Mouse (Mus musculus): ENCODE measurements around the gene Cmtm2b. TPM values are rescaled to one million over a fixed set of nuclear protein-coding genes. Genes with fewer than 3 reads are reported as not detected.
"Not testable (repeated sequence)": the region's sequence is repeated elsewhere in the genome, so short reads cannot be mapped to it uniquely, and the experiment has no call there.

The Cmtm2b gene
- not detected in 2 replicates for polyA plus RNA-seq (2015; fragmentation: Nextera tagmentation; extraction: Ambion mirVana)

DNA sequence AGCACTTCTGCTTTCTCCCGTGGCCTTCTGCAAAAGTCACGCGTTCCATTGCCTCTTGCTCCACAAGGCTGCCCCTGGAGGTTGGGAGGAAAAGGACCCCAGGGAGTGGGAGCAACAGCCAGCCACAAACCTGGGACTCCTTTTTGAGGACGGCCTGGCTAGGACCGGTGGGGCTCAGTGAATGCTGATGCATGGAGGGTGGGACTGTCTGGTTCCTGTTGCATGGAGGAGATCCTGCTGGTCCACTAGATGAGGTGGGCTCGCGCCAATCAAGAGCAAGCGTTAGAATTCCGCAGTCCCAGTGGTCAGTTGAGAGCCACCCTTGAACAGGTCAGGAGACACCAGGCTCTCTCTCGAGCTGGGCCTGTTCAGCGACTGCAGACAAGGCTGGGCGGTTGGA, at the start of gene Cmtm2b:
Gene Cmtm2b (plus strand): TSS at position 301 of the 400 bp plus-strand sequence.
- not testable (repeated sequence) for H3K9me3 ChIP-seq (ENCODE audit: control insufficient read depth); H3K27me3 ChIP-seq (replicated peaks; ENCODE audit: control insufficient read depth, insufficient read depth, low read length); H3K4me3 ChIP-seq (ENCODE audit: low read depth, low read length); H3K4me2 ChIP-seq (replicated peaks; ENCODE audit: low read depth); H3K36me3 ChIP-seq (ENCODE audit: control insufficient read depth, insufficient read depth); H3K9ac ChIP-seq (ENCODE audit: low read depth, low read length); H3K4me1 ChIP-seq (replicated peaks; ENCODE audit: control insufficient read depth, insufficient read depth, low read length); ATAC-seq; H3K27ac ChIP-seq (ENCODE audit: low read depth, low read length)
- 85% methylated on average over 12 of the region's 12 CpGs for WGBS

- 88% methylated on average over 12 of the region's 12 CpGs for WGBS
- not testable (repeated sequence) for H3K9ac ChIP-seq (ENCODE audit: low read depth, low read length); ATAC-seq; H3K27me3 ChIP-seq (replicated peaks; ENCODE audit: control insufficient read depth, insufficient read depth, low read length); H3K4me3 ChIP-seq (ENCODE audit: low read depth, low read length); H3K27ac ChIP-seq (ENCODE audit: low read depth, low read length); H3K36me3 ChIP-seq (ENCODE audit: control insufficient read depth, insufficient read depth); H3K4me1 ChIP-seq (replicated peaks; ENCODE audit: control insufficient read depth, insufficient read depth, low read length); H3K9me3 ChIP-seq (ENCODE audit: control insufficient read depth); H3K4me2 ChIP-seq (replicated peaks; ENCODE audit: low read depth)
These were observed 28.9 kb upstream of the Cmtm2b start, which contains the start of gene Cmtm2a for GRCm38 (mm10) chr8:104293081-104293480. Cmtm2a (minus strand) TSS chr8:104293181.

GRCm38 (mm10) chr8:104294396-104294795, 27.6 kb upstream of the Cmtm2b start:
- Histone ChIP-seq H3K9ac (ENCODE audit: low read depth, low read length) (no peak overlapping the region), H3K36me3 (ENCODE audit: control insufficient read depth, insufficient read depth) (no peaks in the 10 kb centered on the region), H3K4me1 (replicated peaks; ENCODE audit: control insufficient read depth, insufficient read depth, low read length) (no peaks in the 10 kb centered on the region), H3K9me3 (ENCODE audit: control insufficient read depth) (no peaks in the 10 kb centered on the region), H3K27ac (ENCODE audit: low read depth, low read length) (no peak overlapping the region), H3K4me2 (replicated peaks; ENCODE audit: low read depth) (no peak overlapping the region), H3K27me3 (replicated peaks; ENCODE audit: control insufficient read depth, insufficient read depth, low read length) (no peaks in the 10 kb centered on the region), H3K4me3 (ENCODE audit: low read depth, low read length) (no peak overlapping the region)
- no peak for ATAC-seq
- no peak for TF ChIP-seq CTCF (IDR thresholded peaks at IDR 0.05; ENCODE audit: low read depth)
- 65% methylated on average over 1 of the region's 1 CpGs for WGBS

GRCm38 (mm10) chr8:104301577-104301976, 20.5 kb upstream of the Cmtm2b start:
- not testable (repeated sequence) for H3K27me3 ChIP-seq (replicated peaks; ENCODE audit: control insufficient read depth, insufficient read depth, low read length); H3K9ac ChIP-seq (ENCODE audit: low read depth, low read length); ATAC-seq; H3K27ac ChIP-seq (ENCODE audit: low read depth, low read length); H3K36me3 ChIP-seq (ENCODE audit: control insufficient read depth, insufficient read depth); H3K9me3 ChIP-seq (ENCODE audit: control insufficient read depth); H3K4me3 ChIP-seq (ENCODE audit: low read depth, low read length); H3K4me1 ChIP-seq (replicated peaks; ENCODE audit: control insufficient read depth, insufficient read depth, low read length); H3K4me2 ChIP-seq (replicated peaks; ENCODE audit: low read depth)
- WGBS, result 32% methylated on average over 3 of the region's 3 CpGs

GRCm38 (mm10) chr8:104302536-104302935, 19.5 kb upstream of the Cmtm2b start:
- not testable (repeated sequence) for H3K4me1 ChIP-seq (replicated peaks; ENCODE audit: control insufficient read depth, insufficient read depth, low read length); H3K27ac ChIP-seq (ENCODE audit: low read depth, low read length); H3K27me3 ChIP-seq (replicated peaks; ENCODE audit: control insufficient read depth, insufficient read depth, low read length); H3K9me3 ChIP-seq (ENCODE audit: control insufficient read depth); H3K9ac ChIP-seq (ENCODE audit: low read depth, low read length); ATAC-seq; H3K4me3 ChIP-seq (ENCODE audit: low read depth, low read length); H3K4me2 ChIP-seq (replicated peaks; ENCODE audit: low read depth); H3K36me3 ChIP-seq (ENCODE audit: control insufficient read depth, insufficient read depth)
- WGBS, result 93% methylated on average over 4 of the region's 4 CpGs

GRCm38 (mm10) chr8:104304962-104305361, 17.1 kb upstream of the Cmtm2b start:
- no peak overlapping the region for H3K9ac ChIP-seq (ENCODE audit: low read depth, low read length)
- H3K9me3 ChIP-seq (ENCODE audit: control insufficient read depth), result no peaks in the 10 kb centered on the region
- no peaks in the 10 kb centered on the region for H3K27me3 ChIP-seq (replicated peaks; ENCODE audit: control insufficient read depth, insufficient read depth, low read length)
- H3K4me2 ChIP-seq (replicated peaks; ENCODE audit: low read depth), result no peak overlapping the region
- H3K4me1 ChIP-seq (replicated peaks; ENCODE audit: control insufficient read depth, insufficient read depth, low read length), result no peaks in the 10 kb centered on the region
- H3K27ac ChIP-seq (ENCODE audit: low read depth, low read length), result no peak overlapping the region
- TF ChIP-seq CTCF (IDR thresholded peaks at IDR 0.05; ENCODE audit: low read depth), result no peak
- H3K36me3 ChIP-seq (ENCODE audit: control insufficient read depth, insufficient read depth), result no peaks in the 10 kb centered on the region
- no peak overlapping the region for H3K4me3 ChIP-seq (ENCODE audit: low read depth, low read length)
- 85% methylated on average over 11 of the region's 11 CpGs for WGBS
- no peak for ATAC-seq

DNA sequence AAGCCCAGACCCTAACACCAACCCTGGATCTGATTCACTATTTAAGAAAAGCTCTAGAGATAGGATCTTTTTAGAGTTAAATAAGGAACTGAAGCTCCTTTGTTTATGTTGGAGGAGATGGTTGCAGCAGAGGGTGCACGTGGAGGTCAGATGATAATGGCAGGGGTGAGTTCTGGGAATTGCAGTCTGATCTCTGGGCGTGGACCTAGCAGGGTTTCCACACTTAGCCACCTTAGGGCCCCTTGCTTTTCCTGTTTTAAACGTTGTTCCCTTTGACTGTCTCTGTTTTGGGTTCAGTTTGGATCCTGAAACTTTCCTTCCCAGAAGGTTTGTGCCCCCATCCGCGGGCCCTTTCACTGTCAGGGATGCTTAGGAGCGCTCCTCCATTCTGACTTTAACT, 13.7 kb upstream of the Cmtm2b start:
- H3K27me3 ChIP-seq (replicated peaks; ENCODE audit: control insufficient read depth, insufficient read depth, low read length); H3K9me3 ChIP-seq (ENCODE audit: control insufficient read depth); H3K27ac ChIP-seq (ENCODE audit: low read depth, low read length); H3K36me3 ChIP-seq (ENCODE audit: control insufficient read depth, insufficient read depth); H3K4me2 ChIP-seq (replicated peaks; ENCODE audit: low read depth); H3K9ac ChIP-seq (ENCODE audit: low read depth, low read length); H3K4me1 ChIP-seq (replicated peaks; ENCODE audit: control insufficient read depth, insufficient read depth, low read length); H3K4me3 ChIP-seq (ENCODE audit: low read depth, low read length): not testable (repeated sequence)
- 29% methylated on average over 6 of the region's 6 CpGs for WGBS
- 0 out of 2 replicates have a peak, but pooled peaks have one; percentile 31 for ATAC-seq

DNA sequence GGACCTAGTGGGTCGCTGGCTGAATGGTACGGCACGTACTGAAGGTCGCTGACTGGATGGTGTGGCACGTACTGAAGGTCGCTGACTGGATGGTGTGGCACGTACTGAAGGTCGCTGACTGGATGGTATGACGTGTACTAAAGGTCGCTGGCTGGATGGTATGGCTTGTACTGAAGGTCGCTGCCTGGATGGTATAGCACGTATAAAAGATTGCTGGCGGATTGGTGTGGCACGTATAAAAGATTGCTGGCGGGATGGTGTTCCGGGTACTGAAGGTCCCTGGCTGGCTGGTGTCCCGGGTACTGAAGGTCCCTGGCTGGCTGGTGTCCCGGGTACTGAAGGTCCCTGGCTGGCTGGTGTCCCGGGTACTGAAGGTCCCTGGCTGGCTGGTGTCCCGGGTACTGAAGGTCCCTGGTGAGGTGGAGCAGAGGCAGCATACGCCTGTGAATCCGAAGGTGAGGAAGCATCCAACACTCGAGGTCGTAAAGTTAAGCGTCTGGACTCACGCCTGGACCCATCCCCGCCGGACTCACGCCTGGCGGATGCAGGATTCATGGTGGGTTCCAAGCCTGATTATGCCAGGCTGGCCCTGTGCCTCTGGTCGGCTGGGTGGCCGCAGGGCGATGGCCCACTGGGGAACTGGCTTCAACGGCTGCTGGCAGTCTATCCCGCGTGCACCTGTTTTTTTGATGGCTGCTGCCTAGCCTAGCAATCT, 12.4 kb upstream of the Cmtm2b start, which contains the start of the genes Gm45711 and Cmtm1:
Gene Gm45711 (minus strand): TSS at position 641 of the 715 bp plus-strand sequence.
Gene Cmtm1 (minus strand): TSS at position 705 of the 715 bp plus-strand sequence.
- not testable (repeated sequence) for H3K27ac ChIP-seq (ENCODE audit: low read depth, low read length); H3K36me3 ChIP-seq (ENCODE audit: control insufficient read depth, insufficient read depth); H3K9me3 ChIP-seq (ENCODE audit: control insufficient read depth); H3K4me2 ChIP-seq (replicated peaks; ENCODE audit: low read depth); H3K4me1 ChIP-seq (replicated peaks; ENCODE audit: control insufficient read depth, insufficient read depth, low read length); ATAC-seq; H3K9ac ChIP-seq (ENCODE audit: low read depth, low read length); H3K4me3 ChIP-seq (ENCODE audit: low read depth, low read length); H3K27me3 ChIP-seq (replicated peaks; ENCODE audit: control insufficient read depth, insufficient read depth, low read length)
- WGBS, result 89% methylated on average over 35 of the region's 36 CpGs

DNA sequence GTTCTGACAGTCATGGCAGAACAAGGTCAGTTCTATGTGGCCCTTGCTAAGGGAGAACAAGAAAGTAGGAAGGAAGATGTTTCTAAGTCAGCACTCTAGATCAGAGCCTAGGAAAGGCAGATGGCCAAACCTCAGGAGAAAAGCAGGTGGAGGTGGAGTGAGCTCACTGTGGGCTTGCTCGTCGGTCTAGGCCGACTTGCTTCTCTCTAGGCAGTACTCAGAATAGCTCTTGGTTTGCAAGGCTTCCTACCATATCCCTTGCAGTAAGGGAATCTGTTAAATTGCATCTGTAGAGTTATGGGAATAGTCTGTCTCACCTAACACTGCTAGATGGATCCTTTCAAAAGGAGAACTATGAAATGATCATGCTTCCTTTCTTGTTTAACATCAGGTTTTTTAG, 10.0 kb upstream of the Cmtm2b start:
- not testable (repeated sequence) for H3K27ac ChIP-seq (ENCODE audit: low read depth, low read length); ATAC-seq; H3K4me3 ChIP-seq (ENCODE audit: low read depth, low read length); H3K9me3 ChIP-seq (ENCODE audit: control insufficient read depth); H3K9ac ChIP-seq (ENCODE audit: low read depth, low read length); H3K4me1 ChIP-seq (replicated peaks; ENCODE audit: control insufficient read depth, insufficient read depth, low read length); H3K36me3 ChIP-seq (ENCODE audit: control insufficient read depth, insufficient read depth); H3K27me3 ChIP-seq (replicated peaks; ENCODE audit: control insufficient read depth, insufficient read depth, low read length); H3K4me2 ChIP-seq (replicated peaks; ENCODE audit: low read depth)
- WGBS, result 92% methylated on average over 3 of the region's 3 CpGs

Measured in intestine, postnatal 0 days (tissue).